Mouse (Mus musculus) layer of hippocampus, postnatal 14 days (tissue): ENCODE results near the gene Fkbpl. TPM values are rescaled to one million over a fixed set of nuclear protein-coding genes. Genes with fewer than 3 reads are reported as not detected.

ENCODE experiments used
- DNase-seq, 2 experiments: peaks; one replicate each; pipeline ENCODE4 v3.0.0; 2021 to 2022; ENCODE audit warnings: low spot score in 2 of 2, mixed read lengths in 1 of 2
- total RNA-seq, 2 experiments: library from RNA; stranded (reverse); gene quantifications; 2 replicates each; pipeline ENCODE4 v1.2.3; 2021

The Fkbpl gene
- total RNA-seq, 2 experiments from 2014 or later: 16.0 to 17.1 TPM

- peak in 1 of 2 experiments; percentile 2 for DNase-seq
These were observed 1.4 kb downstream of the Fkbpl start for GRCm38 (mm10) chr17:34645831-34646511.

GRCm38 (mm10) chr17:34646906-34647787 lies 2.6 kb downstream of the Fkbpl start, which contains the start of gene Atf6b:
Gene Atf6b (plus strand): TSS chr17:34647146.
- peak; percentile 92 to 98 for DNase-seq

GRCm38 (mm10) chr17:34648141-34648890 lies 3.8 kb downstream of the Fkbpl start:
- DNase-seq: no peak

DNA sequence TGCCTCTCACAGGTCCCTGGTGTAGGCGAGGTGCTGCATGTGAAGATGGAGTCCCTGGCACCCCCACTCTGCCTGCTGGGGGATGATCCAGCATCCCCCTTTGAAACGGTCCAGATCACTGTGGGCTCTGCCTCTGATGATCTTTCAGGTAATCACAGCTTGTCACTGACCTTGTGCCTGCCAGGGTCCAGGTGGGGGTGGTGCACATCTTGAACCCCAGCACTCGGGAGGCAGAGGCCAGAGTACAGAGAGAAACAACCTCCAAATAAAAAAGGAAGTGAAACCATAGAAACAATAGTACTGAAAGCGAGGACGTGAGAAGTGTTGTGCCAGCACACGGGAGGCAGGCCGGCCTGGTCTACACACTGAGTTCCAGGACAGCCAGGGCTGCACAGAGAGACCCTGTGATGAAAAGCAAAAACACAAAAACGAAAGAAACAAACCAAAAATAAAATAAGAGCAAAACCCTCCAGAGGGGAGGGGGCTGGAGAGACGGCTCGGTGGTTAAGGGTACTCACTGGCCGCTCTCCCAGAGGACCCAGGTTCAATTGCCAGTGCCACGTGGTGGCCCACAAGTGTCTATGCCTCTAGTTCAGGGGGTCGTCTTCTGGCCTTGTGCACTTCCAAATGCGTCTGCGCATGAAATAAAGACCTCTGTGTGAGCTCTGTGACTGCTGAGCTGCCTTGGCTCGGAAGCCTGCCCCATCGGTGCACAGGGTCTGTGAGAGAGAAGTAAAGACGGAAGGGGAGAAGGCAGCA lies 4.7 kb downstream of the Fkbpl start:
- DNase-seq: no peak

- DNase-seq: no peak
These were observed 6.2 kb downstream of the Fkbpl start for GRCm38 (mm10) chr17:34650781-34651180.

DNA sequence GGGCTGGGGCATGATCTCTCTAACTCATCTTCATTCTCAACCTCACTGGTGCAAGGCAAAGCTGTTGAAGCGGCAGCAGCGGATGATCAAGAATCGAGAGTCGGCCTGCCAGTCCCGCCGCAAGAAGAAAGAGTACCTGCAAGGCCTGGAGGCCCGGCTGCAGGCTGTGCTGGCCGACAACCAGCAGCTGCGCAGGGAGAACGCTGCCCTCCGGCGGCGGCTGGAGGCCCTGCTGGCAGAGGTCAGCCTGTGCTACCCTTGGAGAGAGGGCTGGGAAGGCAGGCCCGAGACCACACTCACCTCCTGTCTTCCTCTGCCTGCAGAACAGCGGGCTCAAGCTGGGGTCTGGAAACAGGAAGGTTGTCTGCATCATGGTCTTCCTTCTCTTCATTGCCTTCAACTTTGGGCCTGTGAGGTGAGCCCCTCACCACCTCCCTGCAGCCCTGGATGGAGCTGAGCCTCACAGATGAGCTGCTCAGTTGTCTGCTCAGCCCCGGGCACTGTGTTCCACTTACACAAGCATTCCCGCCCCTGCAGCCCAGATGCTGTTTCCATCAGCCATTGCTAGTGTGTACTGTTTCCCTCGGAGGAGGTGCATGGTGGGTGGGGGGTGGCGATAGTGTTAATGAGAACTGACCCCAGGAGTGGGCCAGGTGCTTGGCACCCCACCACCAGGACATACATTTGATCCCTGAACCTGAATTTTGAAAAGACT lies 7.1 kb downstream of the Fkbpl start:
- no peak for DNase-seq

GRCm38 (mm10) chr17:34652546-34652945 lies 8.0 kb downstream of the Fkbpl start:
- no peak for DNase-seq

DNA sequence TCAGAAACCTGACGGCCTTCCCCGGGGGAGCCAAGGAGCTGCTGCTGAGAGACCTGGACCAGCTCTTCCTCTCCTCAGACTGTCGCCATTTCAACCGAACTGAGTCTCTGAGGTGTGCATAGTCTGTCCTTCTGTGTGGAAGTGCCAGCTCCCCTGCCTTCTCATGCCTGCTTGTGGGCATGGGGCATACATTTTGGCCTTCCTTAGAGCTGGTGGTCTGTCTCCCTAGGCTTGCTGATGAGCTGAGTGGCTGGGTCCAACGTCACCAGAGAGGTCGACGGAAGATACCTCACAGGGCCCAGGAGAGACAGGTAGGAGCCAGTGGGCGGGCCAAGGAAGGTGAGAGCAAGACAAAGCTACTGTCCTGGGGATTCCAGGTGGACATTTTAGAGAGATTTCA lies 8.4 kb downstream of the Fkbpl start:
- DNase-seq: no peak

- no peak for DNase-seq
These were observed 9.3 kb downstream of the Fkbpl start for GRCm38 (mm10) chr17:34653746-34654285.

GRCm38 (mm10) chr17:34654392-34654791 lies 9.8 kb downstream of the Fkbpl start:
- DNase-seq: no peak

GRCm38 (mm10) chr17:34655160-34655559 lies 10.6 kb downstream of the Fkbpl start:
- no peak for DNase-seq

- DNase-seq: peak in 1 of 2 experiments; percentile 57
These were observed 11.0 kb downstream of the Fkbpl start for GRCm38 (mm10) chr17:34655581-34655991.

DNA sequence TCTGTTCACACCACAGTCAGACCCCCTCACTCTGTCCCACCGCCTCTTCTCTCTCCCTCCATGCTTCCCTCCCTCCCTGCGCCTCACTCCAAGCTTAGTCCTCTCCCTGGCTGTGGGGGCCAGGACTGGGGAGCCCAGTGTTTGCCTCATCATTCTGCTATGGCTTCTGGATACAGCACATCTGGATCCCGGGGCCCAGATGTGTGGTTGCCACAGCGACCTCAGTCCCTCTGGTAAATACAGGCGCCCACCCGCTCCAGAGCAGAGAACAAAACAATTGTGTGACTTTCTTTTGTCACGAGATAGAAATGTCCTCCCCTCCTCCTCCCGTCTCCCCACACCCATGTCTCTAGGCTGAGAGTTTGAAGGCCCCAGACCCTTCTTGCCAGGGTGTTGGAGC lies 12.1 kb downstream of the Fkbpl start:
- DNase-seq: no peak

GRCm38 (mm10) chr17:34657271-34657670 lies 12.7 kb downstream of the Fkbpl start:
- DNase-seq: no peak

GRCm38 (mm10) chr17:34658145-34658544 lies 13.6 kb downstream of the Fkbpl start:
- DNase-seq: no peak

DNA sequence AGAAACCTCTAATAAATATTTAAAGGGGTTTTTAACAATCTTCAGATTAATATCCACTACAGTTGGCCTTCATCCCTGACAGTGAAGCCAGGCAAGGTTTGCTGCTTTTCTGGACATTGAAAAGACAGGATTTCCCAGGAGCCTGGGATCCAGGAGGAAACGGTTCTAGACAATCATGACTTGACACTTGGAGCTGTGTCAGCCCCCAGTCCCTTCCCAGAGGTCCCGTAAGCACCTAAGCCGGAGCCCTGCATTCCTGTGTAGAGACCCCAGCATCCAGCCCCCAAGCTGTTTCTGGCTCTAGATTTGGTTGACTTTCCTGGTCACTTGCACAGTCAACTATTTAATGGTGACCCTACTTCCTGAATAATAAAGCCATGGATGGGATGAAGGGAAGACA lies 14.0 kb downstream of the Fkbpl start:
- DNase-seq: no peak

GRCm38 (mm10) chr17:34659181-34659896 lies 14.8 kb downstream of the Fkbpl start:
- DNase-seq: no peak

DNA sequence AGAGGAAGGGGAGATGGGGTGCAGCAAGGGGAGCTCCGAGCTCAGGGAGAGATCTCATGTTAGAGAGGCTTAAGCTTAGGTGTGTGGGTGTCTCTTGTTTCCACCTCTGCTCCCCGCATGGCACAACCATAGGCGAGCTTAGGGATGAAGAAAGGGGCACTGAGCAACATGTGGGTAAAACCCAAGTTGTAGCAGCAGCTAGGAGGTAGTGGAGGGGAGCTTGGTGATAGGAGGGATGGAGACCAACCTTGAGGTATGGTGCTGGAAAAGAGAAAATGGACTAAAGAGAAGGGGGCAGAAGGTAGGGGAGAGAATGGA lies 15.3 kb downstream of the Fkbpl start:
- DNase-seq: no peak

DNA sequence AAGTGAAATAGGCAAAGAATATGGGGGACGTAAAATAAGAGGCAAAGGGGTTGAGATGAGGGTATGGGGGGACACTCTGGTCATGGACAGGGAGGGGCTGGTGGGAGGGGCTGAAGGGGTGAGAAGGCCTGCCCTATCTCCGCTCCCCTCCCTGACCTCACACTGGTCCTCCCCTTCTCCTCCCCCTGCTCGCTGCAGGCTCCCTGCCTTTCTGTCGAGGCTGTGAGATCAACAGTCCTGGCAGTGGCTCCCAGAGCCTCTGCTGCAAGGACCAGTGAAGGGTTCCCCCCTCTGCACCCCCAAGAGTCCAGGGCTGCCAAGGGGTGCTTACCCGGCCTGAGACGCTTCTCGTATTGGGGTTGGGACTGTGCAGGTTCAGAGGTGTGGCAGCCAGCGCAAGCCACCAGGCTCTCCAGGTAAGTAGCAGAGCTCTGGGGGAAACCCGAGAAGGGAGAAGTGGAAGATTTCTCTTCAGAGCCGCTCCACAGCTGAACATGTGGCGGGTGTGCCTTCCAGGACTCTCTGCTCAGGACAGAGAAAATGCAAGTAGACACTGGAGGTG lies 15.8 kb downstream of the Fkbpl start:
- DNase-seq: no peak
